Mouse (Mus musculus): Measurements from ENCODE around the gene Emc8. TPM values are rescaled to one million over a fixed set of nuclear protein-coding genes. Genes with fewer than 3 reads are reported as not detected.

Emc8 gene
- total RNA-seq (2021) = 10 to 100 TPM; 19.6 to 21.0 TPM
- long read RNA-seq, experiment 1, full-length matches to known transcripts = 19 of 21 reads
- long read RNA-seq, experiment 1, partial matches to known transcripts = 0 of 21 reads
- long read RNA-seq, experiment 1, other reads (novel, unspliced or antisense) = 2 of 21 reads
- long read RNA-seq, experiment 2, full-length matches to known transcripts = 19 of 21 reads
- long read RNA-seq, experiment 2, partial matches to known transcripts = 0 of 21 reads
- long read RNA-seq, experiment 2, other reads (novel, unspliced or antisense) = 2 of 21 reads

DNA sequence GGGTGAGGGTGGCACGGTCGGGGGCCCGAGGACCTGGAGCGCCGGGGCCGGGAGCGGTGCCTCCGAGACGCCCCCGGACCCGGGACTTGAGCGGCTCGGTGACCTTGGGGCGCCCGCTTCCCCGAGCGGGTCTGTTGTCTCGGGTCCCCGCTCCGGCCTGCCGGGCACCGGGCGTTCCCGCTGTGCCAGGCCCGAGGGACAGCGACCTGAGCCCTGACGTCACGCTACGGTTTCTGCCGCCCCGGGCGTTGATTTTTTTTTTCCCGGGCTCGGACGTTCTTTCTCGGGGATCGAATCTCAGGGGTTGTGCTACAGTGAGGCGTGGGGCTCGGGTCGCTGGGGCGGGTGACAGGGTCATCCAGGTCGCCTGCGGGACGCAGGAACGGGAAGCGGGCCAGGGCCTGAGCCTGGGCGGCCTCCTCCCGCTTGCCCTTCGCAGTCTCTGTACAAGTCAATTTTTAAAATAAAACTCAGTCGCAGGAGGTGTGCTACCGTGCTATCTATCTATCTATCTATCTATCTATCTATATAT lies at the start of gene Emc8:
TSS of gene Emc8 (minus strand) at position 200 of the 532 bp plus-strand sequence.
- no peak for DNase-seq (ENCODE audit: low spot score)

DNA sequence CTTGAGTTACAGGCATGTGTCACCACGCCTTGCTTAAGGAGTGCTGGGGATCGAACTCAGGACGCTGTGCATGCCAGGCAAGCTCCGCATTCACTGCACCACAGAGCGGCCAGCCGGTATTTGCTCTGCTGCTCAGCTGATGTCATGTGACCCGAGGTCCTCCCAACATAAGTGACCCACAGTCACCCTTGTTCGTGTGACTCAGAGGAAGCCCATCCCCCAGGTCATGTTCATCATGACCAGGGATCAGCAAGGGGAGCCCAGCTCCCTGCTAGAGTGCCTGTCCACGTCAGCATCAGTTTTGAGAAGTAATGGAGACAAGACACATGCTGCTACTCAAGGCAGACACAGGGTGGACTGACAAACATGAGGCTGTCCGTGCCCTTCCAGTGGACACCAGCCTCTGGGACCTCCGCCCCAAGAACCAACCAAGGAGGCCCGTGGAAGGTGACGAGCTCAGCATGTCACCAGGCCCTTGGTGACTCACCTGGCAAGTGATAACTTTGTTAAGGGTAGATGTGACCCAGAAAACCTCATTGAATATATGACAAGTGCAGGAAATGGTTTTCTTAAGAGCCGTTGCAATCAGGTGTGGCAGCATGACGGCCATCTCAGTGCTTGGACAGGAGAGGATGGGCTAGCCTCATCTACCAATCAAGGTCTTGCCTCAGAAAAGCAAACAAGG lies 47.8 kb upstream of the Emc8 start:
- no peak for DNase-seq (ENCODE audit: low spot score)

DNA sequence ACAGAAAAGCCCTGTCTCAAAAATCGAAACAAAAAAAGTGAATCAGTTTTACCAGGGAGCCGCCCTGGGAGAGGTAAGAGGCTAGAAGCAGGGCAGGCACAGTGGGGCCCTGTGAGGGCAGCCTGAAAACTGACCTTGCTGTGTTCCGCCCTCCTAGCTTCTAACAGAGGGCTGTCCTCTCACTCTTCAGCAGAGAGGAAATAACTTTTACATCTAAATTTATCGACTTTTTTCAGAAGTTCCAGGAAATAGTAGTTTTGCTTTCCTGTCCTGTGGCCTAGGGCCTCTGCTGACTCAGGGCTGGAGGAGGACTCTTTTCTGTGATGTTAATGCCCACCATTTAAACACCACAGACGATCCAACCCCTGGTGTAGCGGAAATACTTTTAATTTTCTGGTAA lies 46.8 kb upstream of the Emc8 start:
- no peak for DNase-seq (ENCODE audit: low spot score)

DNA sequence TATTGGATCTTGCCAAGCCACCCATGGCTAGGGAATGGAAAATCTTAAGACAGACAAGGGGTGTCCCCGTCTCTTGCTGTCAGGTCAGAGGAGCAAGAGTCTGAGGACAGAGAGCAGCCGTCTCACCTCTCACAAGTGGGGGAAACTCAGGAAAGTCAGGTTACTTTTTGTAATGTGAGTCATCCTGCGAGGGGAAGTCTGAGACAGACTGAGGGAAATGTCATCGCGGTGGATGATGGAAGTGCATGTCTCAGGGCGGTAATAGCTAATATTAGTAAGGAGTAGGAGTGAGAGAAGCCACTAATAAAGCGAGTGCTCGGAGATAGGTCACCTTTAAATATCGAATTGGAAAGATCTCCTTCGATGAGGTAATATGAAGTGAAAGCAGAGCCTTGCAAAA lies 40.8 kb upstream of the Emc8 start:
- DNase-seq (ENCODE audit: low spot score) = no peak

DNA sequence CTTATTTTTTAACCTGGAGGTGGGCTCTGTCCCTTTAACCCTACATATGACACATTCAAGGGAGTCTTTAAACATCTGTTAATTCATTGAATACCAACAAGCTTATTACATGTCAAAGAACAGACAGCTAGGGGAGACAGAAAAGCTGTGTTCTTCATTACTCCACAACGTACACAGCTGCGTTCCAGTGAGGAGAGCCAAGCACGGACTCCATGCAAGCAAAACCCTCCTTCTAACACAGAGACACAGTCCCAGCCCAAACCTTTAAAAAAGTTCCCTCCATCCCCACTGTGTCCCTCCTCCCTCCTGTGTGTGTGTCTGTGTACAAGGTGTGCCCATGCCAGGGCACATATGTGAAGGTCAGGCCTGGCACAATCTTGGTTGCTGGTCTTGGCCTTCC lies 37.8 kb upstream of the Emc8 start:
- no peak for DNase-seq (ENCODE audit: low spot score)

DNA sequence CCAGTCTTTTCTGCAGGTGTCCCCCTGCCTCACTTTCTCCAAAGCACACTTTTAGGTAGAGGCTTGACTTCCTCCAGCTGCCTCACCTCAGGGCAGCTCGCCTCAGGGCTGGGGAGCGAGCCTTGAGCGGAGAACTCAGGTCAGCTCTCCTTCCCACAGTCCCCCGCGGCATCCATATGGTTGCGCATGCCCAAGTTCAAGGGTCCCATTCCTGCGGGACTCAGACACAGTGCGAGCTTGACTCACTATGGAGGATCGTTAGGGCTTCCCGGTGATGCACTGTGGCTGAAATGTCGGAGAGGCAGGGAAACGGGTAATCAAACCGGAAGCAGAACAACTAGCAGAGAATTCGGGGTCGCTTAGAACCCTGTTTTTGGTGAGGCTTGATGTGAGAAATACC lies 36.8 kb upstream of the Emc8 start:
- no peak for DNase-seq (ENCODE audit: low spot score)

DNA sequence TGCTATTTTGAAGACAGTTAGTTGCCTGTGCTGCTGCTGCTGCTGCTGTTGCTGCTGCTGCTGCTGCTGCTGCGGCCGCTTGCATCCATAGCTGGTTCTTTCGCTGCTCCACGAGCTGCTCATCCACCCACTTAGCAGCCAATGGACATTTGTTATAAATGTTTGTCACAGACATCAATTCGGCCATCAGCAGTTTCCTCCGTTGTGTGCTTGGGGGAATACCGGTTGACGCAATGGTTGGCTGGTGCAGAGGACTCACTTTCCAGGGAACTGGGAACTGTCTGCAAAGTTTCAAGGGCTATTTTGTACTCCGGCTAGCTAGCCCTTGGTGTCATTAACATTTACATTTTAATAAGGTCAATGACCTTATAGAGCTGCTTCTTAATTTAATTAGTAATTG lies 35.8 kb upstream of the Emc8 start:
- DNase-seq (ENCODE audit: low spot score) = peak; percentile 49

DNA sequence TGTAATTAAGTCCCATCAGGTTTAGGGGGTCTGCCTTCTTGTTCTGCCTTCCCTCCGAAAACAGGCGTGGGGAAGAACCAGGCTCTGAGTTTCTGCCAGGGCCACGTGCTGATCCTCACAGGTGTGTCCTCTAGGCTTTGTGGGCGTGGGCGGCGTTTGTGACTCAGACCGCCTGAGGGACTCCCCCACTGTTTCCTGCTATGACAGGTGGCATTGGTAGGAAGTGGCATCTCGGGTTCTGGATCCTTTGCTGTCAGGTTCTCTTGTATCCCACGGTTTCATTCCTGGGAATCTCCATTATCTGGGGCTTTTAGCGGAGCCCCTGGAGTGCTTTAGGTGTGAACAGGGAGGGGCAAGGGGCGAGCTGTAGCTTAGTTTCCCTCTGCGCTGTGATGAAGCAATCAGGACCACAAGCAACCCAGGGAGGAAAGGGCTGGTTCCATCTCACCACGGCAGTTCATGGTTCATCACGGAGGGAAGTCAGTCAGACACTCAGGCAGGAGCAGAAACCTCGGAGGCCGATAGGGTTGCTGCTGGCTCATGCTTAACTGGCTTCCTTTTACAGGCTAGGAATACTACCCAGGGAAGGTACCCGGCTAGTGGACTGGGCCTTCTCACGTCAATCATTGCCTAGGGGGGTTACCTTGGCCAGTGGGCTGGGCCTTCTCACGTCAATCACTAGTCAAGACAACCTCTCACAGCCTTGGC lies 33.5 kb upstream of the Emc8 start:
- DNase-seq (ENCODE audit: low spot score) = no peak

DNA sequence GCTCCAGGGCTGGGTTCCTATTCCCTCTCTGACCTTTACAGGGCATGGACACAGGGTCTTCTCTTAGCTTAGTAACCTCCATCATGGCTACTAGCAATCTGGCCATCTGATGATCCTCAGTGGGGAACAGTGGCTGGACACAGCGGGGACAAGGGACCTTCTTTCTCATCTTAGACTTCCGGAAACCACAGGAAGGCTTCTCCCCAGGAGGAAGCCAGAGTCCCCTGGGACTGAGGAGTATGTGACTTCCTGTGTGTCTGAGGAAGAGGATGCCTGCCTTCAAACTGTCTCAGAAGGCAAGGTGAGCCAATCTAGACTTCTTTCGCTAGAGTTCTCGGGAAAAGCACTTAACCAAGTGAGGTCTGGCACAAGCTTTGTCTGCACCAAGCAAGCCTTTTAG lies 31.7 kb upstream of the Emc8 start:
- DNase-seq (ENCODE audit: low spot score) = no peak

DNA sequence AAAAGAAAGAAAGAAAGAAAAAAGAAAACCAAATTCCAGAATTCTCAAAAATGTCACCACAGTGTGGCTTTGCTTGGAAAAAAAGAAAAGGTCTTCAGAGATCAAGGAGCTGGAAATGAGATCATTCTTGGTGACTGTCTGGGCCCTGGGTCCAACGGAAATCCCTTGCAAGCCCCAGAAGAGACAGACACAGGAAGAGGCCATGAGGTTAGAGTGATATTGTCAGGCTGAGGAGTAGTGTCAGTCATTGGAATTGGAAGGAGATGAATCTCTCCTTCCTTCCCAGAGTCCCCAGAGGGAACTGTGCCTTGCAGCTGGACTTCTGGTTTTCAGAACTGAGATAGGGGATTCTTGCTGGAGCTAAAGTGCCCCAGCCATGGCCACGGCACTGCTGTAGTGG lies 31.2 kb upstream of the Emc8 start:
- DNase-seq (ENCODE audit: low spot score) = no peak

DNA sequence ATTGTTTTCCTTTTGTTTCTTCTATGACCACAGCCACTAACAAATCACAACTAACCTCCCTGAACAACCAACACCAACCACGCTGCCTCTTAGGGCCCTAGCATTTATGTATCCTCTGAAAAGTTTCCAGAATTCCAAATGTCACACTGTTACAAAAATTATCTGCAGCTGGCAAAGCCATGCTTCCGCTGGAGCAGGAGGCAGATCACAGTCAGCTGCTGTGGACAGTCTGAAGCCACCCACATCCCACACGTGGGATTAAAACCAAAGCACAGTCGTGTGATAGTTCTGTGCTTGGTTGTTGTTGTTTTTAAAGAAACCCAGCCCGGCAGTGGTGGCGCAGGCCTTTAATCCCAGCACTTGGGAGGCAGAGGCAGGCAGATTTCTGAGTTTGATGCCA lies 30.7 kb upstream of the Emc8 start:
- no peak for DNase-seq (ENCODE audit: low spot score)

DNA sequence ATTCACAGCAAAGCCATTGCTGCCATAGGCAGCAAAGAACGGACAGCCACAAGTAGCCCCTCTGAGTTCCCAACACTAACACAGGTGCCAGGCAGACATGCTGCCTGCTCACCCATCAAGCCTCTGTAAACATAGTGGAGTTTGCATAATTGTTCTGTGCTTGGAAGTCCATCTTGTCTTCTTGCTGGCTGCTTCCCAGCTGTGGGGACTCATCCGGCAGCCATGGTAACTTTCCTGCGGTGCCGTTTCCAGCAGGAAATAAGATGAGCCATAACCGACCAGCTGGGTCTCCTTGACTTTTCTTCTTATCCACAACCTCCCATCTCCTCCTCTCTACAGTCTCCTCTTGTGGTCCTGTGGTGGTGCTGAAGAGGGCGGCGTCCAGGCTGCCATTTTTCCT lies 30.1 kb upstream of the Emc8 start:
- DNase-seq (ENCODE audit: low spot score) = no peak

DNA sequence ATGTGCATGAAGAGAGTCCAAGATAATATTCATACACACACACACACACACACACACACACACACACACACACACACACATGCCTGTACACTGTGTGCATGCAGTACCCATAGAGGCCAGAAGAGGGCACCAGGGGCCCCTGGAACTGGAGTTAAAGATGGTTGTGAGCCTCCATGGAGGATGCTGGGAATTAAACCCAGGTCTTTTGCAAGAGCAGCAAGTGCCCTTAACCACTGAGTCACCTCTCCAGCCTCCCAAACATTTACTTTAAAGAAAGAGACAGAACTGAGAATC lies 29.6 kb upstream of the Emc8 start:
- DNase-seq (ENCODE audit: low spot score) = no peak

DNA sequence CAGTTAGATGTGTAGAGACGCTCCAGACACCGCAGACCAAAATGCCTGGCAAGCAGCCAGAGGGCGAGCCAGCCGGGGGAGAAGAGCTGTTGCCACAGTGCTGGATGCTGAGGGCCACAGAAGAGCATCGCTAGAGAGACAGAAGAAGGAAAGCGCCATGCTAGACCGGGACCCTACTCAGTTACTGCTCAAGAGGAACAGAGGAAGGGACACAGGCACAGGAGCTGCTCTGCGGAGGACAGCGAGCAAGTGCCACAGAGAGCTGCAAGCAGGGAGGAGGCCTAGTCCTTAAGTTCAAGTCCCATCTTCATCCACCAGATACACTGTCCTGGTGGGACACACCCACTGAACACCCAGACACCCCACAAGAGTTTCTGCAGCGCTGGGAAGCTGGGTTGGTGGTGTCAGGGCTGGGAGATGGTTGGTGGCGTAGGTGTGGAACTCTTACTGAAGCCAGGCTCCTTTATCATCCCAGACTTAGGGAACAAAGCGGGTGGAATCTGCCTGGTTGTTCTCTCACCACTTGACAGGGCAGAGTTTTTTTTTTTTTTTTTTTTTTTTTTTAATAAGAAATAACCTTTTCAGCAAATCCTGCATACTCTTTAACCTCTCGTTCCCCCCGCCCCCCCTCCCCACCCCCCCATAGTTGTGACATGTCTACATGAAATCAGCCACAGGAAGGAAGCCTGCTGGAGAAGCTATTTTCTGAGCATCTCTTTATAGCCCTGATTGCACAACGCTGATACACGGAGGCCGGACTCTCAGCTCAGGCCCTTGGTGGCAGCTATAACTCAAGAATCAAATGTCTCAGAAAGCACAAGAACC lies 29.0 kb upstream of the Emc8 start:
- DNase-seq (ENCODE audit: low spot score) = no peak

DNA sequence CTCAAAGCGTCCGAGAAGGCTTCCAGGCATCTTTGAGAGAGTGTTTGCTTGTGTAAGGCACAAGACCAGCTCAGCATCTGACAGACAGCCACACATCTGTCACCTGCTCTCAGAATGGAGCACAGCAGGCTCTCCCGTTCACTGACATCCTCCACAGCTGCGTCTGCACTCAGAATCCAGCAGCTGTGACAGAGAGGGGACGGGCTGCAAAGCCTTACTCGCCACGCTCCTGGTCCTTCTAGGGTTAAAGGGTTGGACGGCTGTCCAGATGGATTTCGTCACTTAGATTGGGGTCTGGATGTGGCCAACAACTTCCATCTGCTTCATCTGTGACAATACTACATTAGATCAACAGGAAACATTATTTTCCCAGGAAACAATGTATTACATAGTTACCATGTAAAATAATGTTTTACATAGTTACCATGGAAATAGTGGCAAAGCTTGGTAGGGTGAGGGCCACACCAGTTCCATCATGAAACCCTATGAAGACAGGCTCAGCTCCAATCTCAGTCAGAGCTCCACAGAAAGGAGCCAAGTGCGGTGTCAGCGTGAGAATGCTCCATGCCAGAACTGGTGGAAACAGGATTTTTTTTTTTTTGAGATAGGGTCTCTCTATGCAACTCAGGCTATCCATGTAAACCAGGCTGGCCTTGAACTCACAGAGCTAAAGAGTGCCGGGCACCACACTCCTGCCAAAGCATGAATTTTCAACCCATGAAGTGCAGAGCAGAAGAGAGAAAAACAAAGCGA lies 28.2 kb upstream of the Emc8 start:
- DNase-seq (ENCODE audit: low spot score) = no peak

DNA sequence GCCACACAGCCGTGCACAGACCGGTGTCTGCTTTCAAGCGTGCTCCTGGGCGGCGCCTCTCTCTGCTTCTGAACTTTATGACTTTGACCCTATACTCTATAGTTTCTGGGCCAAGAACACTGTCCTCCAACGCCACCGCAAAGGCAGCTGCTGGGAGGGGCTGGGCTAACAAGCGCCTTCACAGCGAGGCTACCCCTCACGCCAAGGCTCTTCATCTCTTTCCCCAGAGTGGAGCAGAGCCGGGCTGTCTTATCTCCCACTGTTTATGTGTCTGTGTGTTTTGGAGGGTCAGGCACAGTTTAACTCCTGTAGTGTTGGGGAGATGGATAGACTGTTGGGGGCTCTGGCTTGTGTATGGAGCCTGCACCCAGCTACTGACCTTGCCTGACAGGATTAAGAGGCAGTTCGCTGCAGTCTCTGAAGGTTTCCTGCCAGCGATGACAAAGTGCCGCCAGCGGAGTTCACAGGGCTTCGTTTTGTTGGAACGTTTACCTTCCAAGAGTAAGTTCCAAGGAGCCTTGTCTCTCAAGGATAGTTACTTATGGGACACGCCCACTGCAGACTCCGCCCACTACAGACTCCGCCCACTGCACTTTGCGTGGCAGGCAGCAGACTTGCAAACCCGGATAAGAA lies 25.6 kb upstream of the Emc8 start:
- DNase-seq (ENCODE audit: low spot score) = peak; percentile 70

DNA sequence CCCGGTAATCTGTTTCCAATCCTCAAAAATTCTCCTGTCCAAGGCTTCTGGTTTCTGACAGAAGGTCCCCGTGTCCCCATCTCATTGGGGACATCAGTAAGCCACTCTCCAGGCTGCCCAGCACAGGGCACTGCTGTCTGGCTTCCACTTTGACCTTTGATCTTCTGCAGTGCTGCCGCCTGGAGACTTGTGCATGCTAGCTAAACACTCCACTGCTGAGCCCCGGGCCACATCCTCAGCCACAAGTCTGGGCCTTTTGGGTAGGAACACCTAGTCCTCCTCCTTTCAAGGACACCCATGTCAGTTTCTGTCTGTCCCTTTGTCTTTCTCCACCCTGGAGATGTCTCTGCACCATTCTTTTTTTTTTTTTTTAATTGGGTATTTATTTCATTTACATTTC lies 24.6 kb upstream of the Emc8 start:
- DNase-seq (ENCODE audit: low spot score) = no peak

DNA sequence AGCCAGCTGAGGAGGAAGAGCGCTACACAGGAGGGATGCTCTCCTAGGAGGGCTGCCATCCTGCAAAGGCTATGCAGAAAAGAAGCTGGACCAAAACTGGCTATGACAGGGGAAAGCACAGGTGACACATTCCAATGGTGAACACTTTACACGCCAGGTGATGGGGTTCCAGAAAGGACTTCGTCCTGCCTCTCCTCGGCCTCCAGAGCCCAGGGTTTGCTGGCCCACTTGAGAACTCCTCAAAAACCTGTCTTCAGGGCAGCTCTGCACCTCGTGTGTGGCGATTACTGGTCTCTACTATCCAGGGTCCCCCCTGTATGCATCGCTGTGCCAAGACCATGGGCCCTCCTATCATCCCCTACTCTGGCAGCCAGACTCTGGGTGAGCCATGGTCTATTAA lies 20.1 kb upstream of the Emc8 start:
- no peak for DNase-seq (ENCODE audit: low spot score)

DNA sequence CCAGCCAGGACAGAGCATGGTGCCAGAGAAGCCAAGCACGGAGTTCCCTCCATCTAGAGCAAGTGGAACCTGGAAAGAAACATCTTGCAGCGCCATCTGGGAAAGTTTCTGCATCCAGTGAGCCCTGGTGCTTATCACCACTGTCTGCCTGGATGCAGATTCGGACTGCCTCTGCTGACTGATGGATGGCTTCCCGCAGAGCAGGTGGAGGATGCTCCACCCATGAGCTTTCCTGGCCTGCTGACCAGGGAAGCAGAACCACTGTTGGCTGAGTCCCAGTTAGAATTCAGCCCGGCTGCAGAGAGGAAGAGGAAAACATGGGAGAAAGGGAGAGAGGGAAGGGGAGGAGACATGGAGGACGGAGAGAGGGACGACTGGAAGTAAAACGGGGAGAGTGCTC lies 19.4 kb upstream of the Emc8 start:
- peak; percentile 47 for DNase-seq (ENCODE audit: low spot score)

DNA sequence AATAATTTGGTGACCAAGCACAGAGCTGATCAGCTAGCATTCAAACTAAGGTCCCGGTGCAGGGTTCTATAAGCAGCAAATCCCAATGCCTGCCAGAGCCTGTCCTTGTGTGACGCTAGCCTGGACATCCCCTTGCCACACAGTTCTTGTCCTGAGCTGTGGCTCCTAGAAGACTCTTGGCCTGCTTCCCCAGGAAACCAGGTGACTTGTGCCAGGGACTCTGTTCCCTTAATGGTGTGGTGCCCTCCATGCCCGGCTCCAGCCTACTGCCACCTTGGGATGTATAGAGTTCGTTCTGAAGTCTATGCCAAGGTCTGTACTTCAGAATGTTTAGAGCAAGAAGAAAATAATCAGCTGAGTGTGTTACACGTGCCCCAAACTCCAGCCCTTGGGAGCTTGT lies 18.2 kb upstream of the Emc8 start:
- no peak for DNase-seq (ENCODE audit: low spot score)

DNA sequence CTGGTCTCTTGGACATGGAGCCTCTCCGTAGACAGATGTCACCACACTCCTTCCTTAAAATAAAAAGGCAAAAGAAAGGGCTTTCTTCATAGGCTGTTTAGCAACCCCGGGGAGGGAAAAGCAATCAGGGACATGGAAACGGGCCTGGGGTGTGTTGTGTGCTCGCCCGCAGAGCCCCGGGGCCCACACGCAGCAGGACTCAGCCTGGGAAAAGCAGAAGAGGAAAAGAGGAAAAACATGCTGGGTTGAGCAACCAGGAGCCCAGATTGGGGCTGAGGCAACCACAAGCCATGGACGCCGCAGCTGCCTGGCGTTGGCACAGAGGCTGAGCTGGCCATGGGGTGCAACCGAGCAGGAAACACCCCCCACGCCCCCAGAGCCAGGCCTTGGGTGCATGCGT lies 17.7 kb upstream of the Emc8 start:
- DNase-seq (ENCODE audit: low spot score) = no peak
